Mouse (Mus musculus) kidney, embryonic 14.5 days (tissue): ENCODE data around the gene Ldah. TPM values are rescaled to one million over a fixed set of nuclear protein-coding genes. Genes with fewer than 3 reads are reported as not detected.

Experiments
- ATAC-seq: fragments of 200-750 bp; cut with Nextera tagmentation; 2 replicates; pipeline ENCODE4 v1.8.0; 2017; ENCODE audit warnings: moderate number of reproducible peaks, mild to moderate bottlenecking, moderate TSS enrichment, moderate library complexity; ENCODE audit not compliant: low FRiP score, low TSS enrichment
- H3K27ac ChIP-seq: fragments of 300-500 bp; sonication (generic); 2 replicates; pipeline ENCODE4 v1.5.1; 2014; ENCODE audit warnings: low read depth, mild to moderate bottlenecking, low read length, moderate library complexity, mixed read lengths
- H3K27me3 ChIP-seq: fragments of 300-500 bp; sonication (generic); 2 replicates; pipeline ENCODE4 v1.6.1; 2014; ENCODE audit warnings: mild to moderate bottlenecking, low read length; ENCODE audit not compliant: control insufficient read depth, insufficient read depth
- H3K36me3 ChIP-seq: fragments of 300-500 bp; sonication (generic); 2 replicates; pipeline ENCODE4 v1.6.1; 2014; ENCODE audit warnings: low read length, mixed read lengths; ENCODE audit not compliant: control insufficient read depth, insufficient read depth
- H3K4me1 ChIP-seq: fragments of 300-500 bp; sonication (generic); 2 replicates; pipeline ENCODE4 v1.6.1; 2014; ENCODE audit warnings: low read length, mixed read lengths; ENCODE audit not compliant: control insufficient read depth, insufficient read depth
- H3K4me2 ChIP-seq: fragments of 300-500 bp; sonication (generic); replicated peaks from 2 replicates; pipeline ENCODE4 v1.6.1; 2014; ENCODE audit warnings: low read depth, mild to moderate bottlenecking, low read length
- H3K4me3 ChIP-seq: fragments of 300-500 bp; sonication (generic); 2 replicates; pipeline ENCODE4 v1.5.1; 2014; ENCODE audit warnings: mild to moderate bottlenecking, low read length
- H3K9ac ChIP-seq: fragments of 300-500 bp; sonication (generic); 2 replicates; pipeline ENCODE4 v1.6.1; 2014; ENCODE audit warnings: low read depth, mild to moderate bottlenecking, low read length, moderate library complexity
- H3K9me3 ChIP-seq: fragments of 300-500 bp; sonication (generic); 2 replicates; pipeline ENCODE4 v1.6.1; 2016; ENCODE audit warnings: low read length; ENCODE audit not compliant: control insufficient read depth
- WGBS: fragments of 180-500 bp; shearing (Covaris S2); extraction: QIAGEN DNeasy Blood & Tissue Kit; methylation state at CpG from one replicate; pipeline ENCODE4 v1.1.7; 2014; 5-methylcytosine and 5-hydroxymethylcytosine counted together
- polyA plus RNA-seq: library from polyadenylated mRNA; unstranded; fragments of >200 nt; fragmentation: Nextera tagmentation; extraction: Ambion mirVana; gene quantifications from 2 replicates; pipeline ENCODE4 v1.2.1, GENCODE M21; 2014

The Ldah gene
- polyA plus RNA-seq, 1 experiment from 2014 or later = 66.1 TPM

GRCm38 (mm10) chr12:8291157-8291853 lies 83.4 kb downstream of the Ldah start:
- Histone ChIP-seq H3K9ac (no peak overlapping the region), H3K4me1 (no peaks in the 10 kb centered on the region), H3K36me3 (no peaks in the 10 kb centered on the region), H3K27ac (no peak overlapping the region), H3K4me2 (no peak overlapping the region), H3K4me3 (no peak overlapping the region), H3K27me3 (peaks cover 15% of the 10 kb centered on the region), H3K9me3 (no peaks in the 10 kb centered on the region)
- ATAC-seq = no peak
- 79% methylated on average over 15 of the region's 15 CpGs for WGBS

DNA sequence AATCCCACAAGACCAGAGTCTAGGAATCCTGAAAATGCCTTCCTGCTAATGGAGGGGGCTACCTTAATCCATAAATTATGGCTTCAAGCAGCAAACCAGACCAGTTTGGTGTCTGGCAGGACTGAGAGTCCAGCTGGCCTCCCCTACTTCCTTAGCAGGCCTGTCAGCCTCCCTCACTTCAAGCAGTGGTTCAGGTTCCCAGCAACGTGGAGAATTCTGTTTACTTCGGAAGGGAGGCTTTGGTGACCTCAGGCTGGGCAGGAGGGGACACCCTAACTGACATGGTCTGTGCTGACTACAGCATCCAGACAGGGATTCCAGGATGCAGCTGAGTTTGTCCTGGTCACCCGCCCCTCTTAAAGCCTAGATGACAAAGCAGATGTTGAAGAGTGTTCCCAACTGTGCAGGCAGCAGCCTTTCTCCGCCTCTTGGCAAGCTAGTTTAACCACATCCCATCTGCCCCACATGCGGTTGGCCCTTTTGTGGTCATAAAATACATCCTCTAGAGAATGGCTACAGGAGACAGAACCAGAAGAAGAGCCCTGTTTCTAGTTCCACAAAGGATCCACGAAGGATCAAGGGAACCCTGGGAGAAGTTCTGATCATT lies 87.5 kb downstream of the Ldah start:
- 50% methylated on average over 6 of the region's 6 CpGs for WGBS
- Histone ChIP-seq H3K27ac (no peak overlapping the region), H3K4me1 (peaks cover 6% of the 10 kb centered on the region; the same call in 1 of the 2 replicates), H3K4me2 (no peak overlapping the region), H3K36me3 (no peaks in the 10 kb centered on the region), H3K4me3 (no peak overlapping the region), H3K9me3 (no peaks in the 10 kb centered on the region), H3K27me3 (peaks cover 54% of the 10 kb centered on the region), H3K9ac (no peak overlapping the region)
- ATAC-seq = no peak

- H3K27ac ChIP-seq = no peak overlapping the region
- H3K9me3 ChIP-seq = no peaks in the 10 kb centered on the region
- H3K36me3 ChIP-seq = no peaks in the 10 kb centered on the region
- ATAC-seq = no peak
- H3K9ac ChIP-seq = no peak overlapping the region
- H3K4me2 ChIP-seq = no peak overlapping the region
- 73% methylated on average over 2 of the region's 2 CpGs for WGBS
- H3K4me1 ChIP-seq = peaks cover 6% of the 10 kb centered on the region; the same call in 1 of the 2 replicates
- peaks cover 62% of the 10 kb centered on the region for H3K27me3 ChIP-seq
- no peak overlapping the region for H3K4me3 ChIP-seq
Measured at GRCm38 (mm10) chr12:8296154-8296553, 88.2 kb downstream of the Ldah start.

DNA sequence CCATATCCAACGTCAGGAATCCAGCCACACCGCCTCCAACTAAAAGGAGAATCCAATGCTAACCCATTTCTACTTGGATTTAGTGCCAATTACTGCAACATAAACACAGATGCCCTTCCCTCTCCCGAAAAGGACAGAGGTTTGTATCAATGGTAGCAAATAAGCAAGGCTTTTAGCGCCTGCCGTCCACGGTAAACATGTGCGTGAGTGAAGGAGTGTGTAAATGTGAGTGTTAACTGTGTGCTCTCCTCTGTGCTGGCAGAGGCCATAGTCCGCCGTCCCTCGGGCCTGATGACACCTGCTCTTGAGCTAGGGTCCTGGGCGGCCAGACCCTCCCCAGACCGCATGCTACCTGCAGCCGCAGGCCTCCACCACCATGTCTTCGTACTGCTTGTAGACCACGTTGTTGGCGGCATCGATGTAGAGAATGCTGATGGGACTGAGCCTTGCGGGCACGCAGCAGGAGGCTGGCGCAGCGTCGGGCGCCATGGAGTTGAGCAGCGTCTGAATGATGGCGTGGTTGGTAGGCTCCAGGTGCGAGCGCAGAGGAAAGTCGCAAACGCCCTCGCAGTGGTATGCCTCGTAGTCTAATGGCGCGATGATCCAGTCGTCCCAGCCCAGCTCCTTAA lies 89.8 kb downstream of the Ldah start:
- WGBS = 7% methylated on average over 32 of the region's 34 CpGs
- no peak for ATAC-seq
- no peak overlapping the region for H3K27ac ChIP-seq

DNA sequence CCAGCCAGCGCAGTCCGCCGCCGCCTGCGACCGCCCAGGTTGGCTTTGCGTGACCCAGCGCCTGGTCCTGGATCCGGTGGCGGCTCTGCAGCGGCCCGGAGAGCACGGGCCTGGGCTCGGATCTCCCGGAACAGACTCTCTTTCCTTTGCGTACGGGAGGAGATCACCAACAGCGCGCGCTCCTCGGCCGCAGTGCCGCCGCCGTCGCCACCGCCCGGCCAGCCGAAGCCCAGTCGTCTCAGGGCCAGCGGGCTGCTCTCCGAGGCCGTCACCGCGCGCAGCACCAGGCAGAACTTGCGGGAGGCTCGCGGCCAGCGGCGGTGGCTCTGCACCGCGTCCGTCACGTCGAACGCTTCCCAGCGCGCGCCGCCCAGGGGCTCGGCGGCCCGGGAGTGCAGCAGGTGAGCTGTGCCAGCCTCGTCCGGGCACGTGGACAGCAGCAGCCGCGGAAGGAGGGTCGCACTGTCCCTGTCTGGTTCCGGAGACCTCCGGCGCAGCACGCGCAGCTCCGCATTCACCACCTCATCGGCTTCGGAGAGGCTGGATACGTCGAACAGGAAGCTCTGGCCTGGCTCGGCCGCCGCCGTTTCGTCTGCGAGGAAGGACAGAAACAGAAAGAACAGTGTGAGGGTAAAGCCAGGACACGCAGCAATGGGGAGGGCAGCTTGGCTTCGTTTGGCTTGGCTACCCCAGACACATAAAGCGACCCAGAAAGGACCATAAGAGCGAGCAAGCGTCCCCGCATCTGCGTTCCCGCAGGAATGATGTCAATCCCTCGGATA lies 90.6 kb downstream of the Ldah start:
- peak overlapping the region; percentile 56 for H3K4me2 ChIP-seq
- WGBS = 2% methylated on average over 79 of the region's 85 CpGs
- H3K27ac ChIP-seq = no peak overlapping the region
- H3K9me3 ChIP-seq = no peaks in the 10 kb centered on the region
- H3K27me3 ChIP-seq = peaks cover 86% of the 10 kb centered on the region
- no peaks in the 10 kb centered on the region for H3K36me3 ChIP-seq
- no peak for ATAC-seq
- peak overlapping the region; percentile 34; the same call in 1 of the 2 replicates for H3K9ac ChIP-seq
- peak overlapping the region; percentile 39 for H3K4me3 ChIP-seq
- H3K4me1 ChIP-seq = peaks cover 12% of the 10 kb centered on the region; the same call in 1 of the 2 replicates

More for the DNA sequence above, 89.8 kb downstream of the Ldah start:
- H3K4me2 ChIP-seq = peak overlapping the region; percentile 56
- peak overlapping the region; percentile 12; the same call in 1 of the 2 replicates for H3K9ac ChIP-seq
- H3K9me3 ChIP-seq = no peaks in the 10 kb centered on the region
- peak overlapping the region; percentile 39 for H3K4me3 ChIP-seq
- peaks cover 77% of the 10 kb centered on the region for H3K27me3 ChIP-seq
- H3K36me3 ChIP-seq = no peaks in the 10 kb centered on the region
- H3K4me1 ChIP-seq = peaks cover 12% of the 10 kb centered on the region; the same call in 1 of the 2 replicates

DNA sequence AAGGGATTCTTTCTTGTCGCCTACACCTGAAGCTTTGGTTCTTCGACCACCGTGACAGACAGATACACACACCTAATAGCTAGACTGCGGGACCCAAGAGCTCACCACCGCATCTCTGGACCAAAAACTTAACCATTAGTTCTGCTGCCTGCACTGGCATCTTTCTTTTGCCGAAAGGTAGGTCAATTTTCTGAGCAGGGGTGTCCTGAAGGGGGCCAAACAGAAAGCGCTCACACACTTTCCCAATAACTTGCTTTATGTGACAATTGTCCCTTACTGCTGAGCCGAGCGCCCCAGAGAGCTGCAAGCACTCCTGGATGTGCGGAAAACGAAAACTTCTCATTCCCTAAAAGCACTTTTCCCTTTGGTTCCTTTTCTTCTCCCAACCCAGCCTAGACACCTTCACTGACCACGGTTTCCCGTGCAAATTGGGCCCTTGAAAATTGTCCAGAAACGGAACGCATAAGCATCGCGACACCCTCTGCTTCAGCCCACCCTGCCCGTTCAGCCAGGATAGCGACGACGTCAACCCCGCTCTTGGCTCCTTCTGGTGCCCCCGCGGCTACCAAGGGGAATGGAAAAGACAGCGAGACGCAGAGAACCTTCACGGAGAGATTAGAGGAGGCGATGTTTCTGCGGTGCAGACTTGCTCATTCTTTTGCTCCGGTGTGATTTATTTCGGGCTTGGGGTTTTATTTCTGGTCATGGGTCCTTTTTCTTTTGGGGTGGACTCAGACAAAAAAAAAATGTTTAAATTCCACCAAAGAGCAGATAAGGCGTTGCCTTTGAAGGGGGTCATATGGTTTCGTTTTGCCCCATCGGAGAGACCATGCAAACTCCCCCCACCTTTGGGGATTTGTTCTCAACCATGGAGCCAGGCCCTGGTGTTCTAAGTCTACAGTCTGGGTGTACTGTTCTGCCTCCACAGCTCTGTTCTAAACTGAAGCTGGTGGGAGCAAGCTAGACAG lies 91.5 kb downstream of the Ldah start:
- Histone ChIP-seq H3K9me3 (no peaks in the 10 kb centered on the region), H3K9ac (no peak overlapping the region), H3K4me2 (no peak overlapping the region; the same call in 1 of the 2 replicates), H3K4me3 (peak overlapping the region; percentile 39), H3K27me3 (peaks cover 92% of the 10 kb centered on the region), H3K27ac (no peak overlapping the region), H3K4me1 (peaks cover 12% of the 10 kb centered on the region; the same call in 1 of the 2 replicates), H3K36me3 (no peaks in the 10 kb centered on the region)
- 5% methylated on average over 34 of the region's 34 CpGs for WGBS
- ATAC-seq = no peak

DNA sequence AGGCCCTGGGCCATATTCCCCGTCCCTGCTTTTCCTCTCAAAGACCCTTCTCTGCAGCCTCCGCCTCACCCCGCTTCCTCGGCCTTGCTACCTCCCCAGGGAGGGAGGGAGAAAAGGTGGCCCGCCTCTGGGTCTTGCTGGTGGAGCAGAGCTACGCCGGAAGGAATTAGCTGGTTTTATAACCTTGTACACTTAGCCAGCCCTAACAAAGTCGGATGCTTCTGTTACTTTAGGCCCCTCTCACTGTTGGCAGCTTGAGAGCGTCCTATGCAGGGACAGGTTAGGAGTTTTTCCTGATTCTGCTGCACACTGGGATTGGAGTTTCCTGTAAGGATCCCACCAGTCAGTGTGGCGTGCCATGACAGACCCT lies 92.2 kb downstream of the Ldah start:
- H3K4me2 ChIP-seq = no peak overlapping the region
- H3K27me3 ChIP-seq = peaks cover 92% of the 10 kb centered on the region
- no peaks in the 10 kb centered on the region for H3K36me3 ChIP-seq
- H3K9me3 ChIP-seq = no peaks in the 10 kb centered on the region
- H3K27ac ChIP-seq = no peak overlapping the region
- no peak overlapping the region for H3K9ac ChIP-seq
- no peak for ATAC-seq
- H3K4me1 ChIP-seq = peaks cover 12% of the 10 kb centered on the region; the same call in 1 of the 2 replicates
- H3K4me3 ChIP-seq = peak overlapping the region; percentile 14
- WGBS = 25% methylated on average over 10 of the region's 10 CpGs

DNA sequence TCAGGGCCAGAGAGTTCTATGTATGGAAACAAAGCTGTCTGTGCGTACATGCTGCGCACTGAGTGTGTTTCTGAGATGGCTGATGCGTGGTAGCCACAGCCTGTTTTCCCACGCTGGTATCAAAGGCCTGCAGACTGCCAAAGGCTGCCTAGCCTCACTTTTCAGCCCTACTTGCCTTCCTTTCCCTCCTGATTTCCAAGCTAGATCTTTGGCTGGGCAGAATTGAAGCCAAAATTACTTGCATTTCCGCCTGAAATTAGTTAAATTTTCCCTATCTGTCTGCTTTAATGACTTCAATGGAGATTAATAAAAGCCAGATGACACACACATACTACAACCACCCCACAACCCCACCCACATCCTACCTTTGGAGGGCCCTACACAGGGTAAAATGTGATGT lies 92.6 kb downstream of the Ldah start:
- Histone ChIP-seq H3K9me3 (no peaks in the 10 kb centered on the region), H3K4me3 (peak overlapping the region; percentile 14; the same call in 1 of the 2 replicates), H3K9ac (no peak overlapping the region), H3K27me3 (peaks cover 92% of the 10 kb centered on the region), H3K27ac (no peak overlapping the region), H3K4me2 (no peak overlapping the region), H3K36me3 (no peaks in the 10 kb centered on the region), H3K4me1 (peaks cover 12% of the 10 kb centered on the region; the same call in 1 of the 2 replicates)
- ATAC-seq = no peak
- WGBS = 33% methylated on average over 5 of the region's 5 CpGs
